Mouse (Mus musculus) megakaryocyte, embryonic 14.5 days (primary cell): Measurements from ENCODE around the gene Hacl1. TPM values are rescaled to one million over a fixed set of nuclear protein-coding genes. Genes with fewer than 3 reads are reported as not detected.
A peak's percentile ranks its signal among the peaks of the same experiment; 100 is the strongest.

Source experiments
- H3K27me3 ChIP-seq: replicated peaks from 2 replicates; pipeline ENCODE3; 2012; ENCODE audit warnings: inconsistent platforms
- H3K36me3 ChIP-seq: replicated peaks from 2 replicates; pipeline ENCODE3; 2012; ENCODE audit warnings: low read length, inconsistent platforms, mixed read lengths
- H3K4me1 ChIP-seq: 2 replicates; pipeline ENCODE4 v1.6.1; 2012; ENCODE audit warnings: inconsistent platforms
- H3K4me3 ChIP-seq: replicated peaks from 2 replicates; pipeline ENCODE3; 2012; ENCODE audit warnings: moderate library complexity, mild to moderate bottlenecking, inconsistent platforms
- H3K9me3 ChIP-seq: 2 replicates; pipeline ENCODE4 v1.6.1; 2012; ENCODE audit warnings: inconsistent platforms
- FLI1 ChIP-seq: IDR thresholded peaks from 2 replicates; pipeline ENCODE4 v1.6.1; 2012; ENCODE audit warnings: low read length, inconsistent platforms, mixed read lengths
- GATA1 ChIP-seq: IDR thresholded peaks from 3 replicates; pipeline ENCODE4 v1.6.1; 2012; ENCODE audit warnings: mixed read lengths, low read length, inconsistent platforms, borderline replicate concordance
- polyA plus RNA-seq: library from polyadenylated mRNA; stranded (reverse); fragments of >175 nt; gene quantifications from 2 replicates; pipeline ENCODE4 v1.2.3, GENCODE M21; 2012; ENCODE audit warnings: low replicate concordance; ENCODE audit not compliant: insufficient read depth

The Hacl1 gene
- polyA plus RNA-seq, 1 experiment = 2.9 TPM

- no peak for TF ChIP-seq GATA1
- no peak for TF ChIP-seq FLI1
- Histone ChIP-seq H3K4me1 (peaks cover 88% of the 10 kb centered on the region), H3K36me3 (peaks cover 42% of the 10 kb centered on the region), H3K9me3 (peaks cover 3% of the 10 kb centered on the region; the same call in 1 of the 2 replicates), H3K27me3 (no peaks in the 10 kb centered on the region), H3K4me3 (no peak overlapping the region)
These were observed 13.7 kb upstream of the Hacl1 start for GRCm38 (mm10) chr14:31654816-31655215.

DNA sequence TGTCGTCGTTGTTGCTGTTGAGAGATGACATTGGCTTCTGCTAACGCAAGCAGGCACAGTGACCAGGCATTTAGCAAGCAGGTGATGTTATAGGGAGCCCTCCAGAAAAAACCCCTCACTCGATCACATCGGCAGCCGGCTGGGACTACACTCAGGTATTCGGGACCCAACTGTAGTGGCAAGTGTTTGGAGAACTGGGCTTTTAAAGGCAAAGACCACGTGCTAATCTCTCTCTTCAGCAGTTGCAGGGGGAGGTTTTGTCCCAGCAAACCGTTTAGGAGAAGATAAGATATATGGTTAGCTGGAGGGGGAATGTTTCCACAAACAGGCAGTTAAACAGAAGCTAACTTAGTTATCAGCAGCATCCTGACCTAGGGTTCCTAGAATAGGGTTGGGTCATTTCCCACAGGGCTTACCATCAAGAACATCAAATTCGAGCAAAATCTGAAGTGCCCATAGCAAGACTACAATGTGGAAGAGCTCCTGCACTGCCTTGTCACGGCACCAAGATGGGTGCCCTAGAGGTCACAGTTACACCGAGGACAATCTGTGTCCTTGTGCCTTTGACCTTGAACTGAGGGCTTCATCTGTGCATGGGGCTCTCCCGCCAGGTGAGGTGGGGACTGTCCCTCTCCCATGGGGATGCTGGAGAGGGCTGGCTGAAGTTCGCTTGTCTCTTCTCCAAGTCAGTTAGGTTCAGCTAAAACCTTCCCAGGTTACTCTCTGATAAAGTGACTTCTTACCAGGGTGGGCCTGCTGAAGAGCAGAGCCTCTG is 12.2 kb upstream of the Hacl1 start:
- TF ChIP-seq FLI1 (no peak), GATA1 (no peak)
- peaks cover 3% of the 10 kb centered on the region; the same call in 1 of the 2 replicates for H3K9me3 ChIP-seq
- peak overlapping the region; percentile 67 for H3K4me3 ChIP-seq
- H3K4me1 ChIP-seq = peaks cover 87% of the 10 kb centered on the region
- peaks cover 39% of the 10 kb centered on the region for H3K36me3 ChIP-seq
- no peaks in the 10 kb centered on the region for H3K27me3 ChIP-seq

DNA sequence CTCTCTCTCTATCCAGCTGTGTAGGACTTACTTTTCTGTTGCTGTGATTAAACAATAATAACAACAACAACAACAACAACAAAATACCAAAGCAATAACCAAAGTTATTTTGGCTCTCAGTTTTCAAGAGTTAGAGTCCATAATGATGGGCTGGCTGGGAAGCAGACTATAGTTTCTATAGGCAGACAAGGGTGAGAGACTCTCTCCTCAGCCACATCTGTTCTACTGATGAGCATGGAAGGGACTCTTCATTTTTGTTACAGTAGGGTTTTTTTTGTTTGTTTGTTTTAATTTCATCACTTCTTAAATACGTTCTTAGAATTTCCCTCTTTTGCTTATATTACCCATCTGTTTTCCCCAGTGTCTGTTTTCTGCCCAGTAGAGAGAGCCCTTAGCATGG is 11.5 kb upstream of the Hacl1 start:
- peaks cover 85% of the 10 kb centered on the region for H3K4me1 ChIP-seq
- no peak for TF ChIP-seq FLI1
- no peak for TF ChIP-seq GATA1

GRCm38 (mm10) chr14:31652106-31652505 is 11.0 kb upstream of the Hacl1 start:
- TF ChIP-seq GATA1 (no peak), FLI1 (no peak)
- Histone ChIP-seq H3K36me3 (peaks cover 40% of the 10 kb centered on the region), H3K27me3 (no peaks in the 10 kb centered on the region), H3K4me3 (peak overlapping the region; percentile 7), H3K4me1 (peaks cover 79% of the 10 kb centered on the region), H3K9me3 (peaks cover 3% of the 10 kb centered on the region; the same call in 1 of the 2 replicates)

More for the DNA sequence above, 11.5 kb upstream of the Hacl1 start:
- no peaks in the 10 kb centered on the region for H3K27me3 ChIP-seq
- peaks cover 3% of the 10 kb centered on the region; the same call in 1 of the 2 replicates for H3K9me3 ChIP-seq
- H3K36me3 ChIP-seq = peaks cover 39% of the 10 kb centered on the region
- no peak overlapping the region for H3K4me3 ChIP-seq

GRCm38 (mm10) chr14:31651206-31651605 is 10.1 kb upstream of the Hacl1 start:
- H3K9me3 ChIP-seq = peaks cover 3% of the 10 kb centered on the region; the same call in 1 of the 2 replicates
- peaks cover 73% of the 10 kb centered on the region for H3K4me1 ChIP-seq
- H3K27me3 ChIP-seq = no peaks in the 10 kb centered on the region
- TF ChIP-seq FLI1 (no peak), GATA1 (no peak)
- H3K36me3 ChIP-seq = peaks cover 45% of the 10 kb centered on the region
- H3K4me3 ChIP-seq = peak overlapping the region; percentile 43

- peaks cover 75% of the 10 kb centered on the region for H3K4me1 ChIP-seq
- TF ChIP-seq FLI1 (no peak), GATA1 (no peak)
- H3K36me3 ChIP-seq = peaks cover 52% of the 10 kb centered on the region
- no peak overlapping the region for H3K4me3 ChIP-seq
- H3K27me3 ChIP-seq = no peaks in the 10 kb centered on the region
- peaks cover 3% of the 10 kb centered on the region; the same call in 1 of the 2 replicates for H3K9me3 ChIP-seq
These were observed 9.3 kb upstream of the Hacl1 start for GRCm38 (mm10) chr14:31650347-31650746.

GRCm38 (mm10) chr14:31647991-31648390 is 6.9 kb upstream of the Hacl1 start:
- peaks cover 3% of the 10 kb centered on the region; the same call in 1 of the 2 replicates for H3K9me3 ChIP-seq
- no peak for TF ChIP-seq GATA1
- no peak for TF ChIP-seq FLI1

GRCm38 (mm10) chr14:31645920-31646319 is 4.8 kb upstream of the Hacl1 start:
- Histone ChIP-seq H3K9me3 (peaks cover 3% of the 10 kb centered on the region; the same call in 1 of the 2 replicates), H3K27me3 (no peaks in the 10 kb centered on the region), H3K36me3 (peaks cover 27% of the 10 kb centered on the region), H3K4me1 (peaks cover 57% of the 10 kb centered on the region), H3K4me3 (no peak overlapping the region)
- TF ChIP-seq FLI1 (no peak), GATA1 (no peak)

More at GRCm38 (mm10) chr14:31647991-31648390, 6.9 kb upstream of the Hacl1 start:
- H3K27me3 ChIP-seq = no peaks in the 10 kb centered on the region
- H3K36me3 ChIP-seq = peaks cover 41% of the 10 kb centered on the region
- H3K4me1 ChIP-seq = peaks cover 64% of the 10 kb centered on the region
- H3K4me3 ChIP-seq = no peak overlapping the region

GRCm38 (mm10) chr14:31644931-31645547 is 4.0 kb upstream of the Hacl1 start:
- Histone ChIP-seq H3K4me1 (peaks cover 58% of the 10 kb centered on the region), H3K27me3 (no peaks in the 10 kb centered on the region), H3K36me3 (peaks cover 20% of the 10 kb centered on the region), H3K4me3 (no peak overlapping the region), H3K9me3 (no peaks in the 10 kb centered on the region)
- TF ChIP-seq GATA1 (no peak), FLI1 (no peak)

GRCm38 (mm10) chr14:31644183-31644830 is 3.2 kb upstream of the Hacl1 start:
- H3K4me1 ChIP-seq = peaks cover 57% of the 10 kb centered on the region
- TF ChIP-seq FLI1 = no peak
- no peak for TF ChIP-seq GATA1
- no peaks in the 10 kb centered on the region for H3K27me3 ChIP-seq
- H3K36me3 ChIP-seq = peaks cover 20% of the 10 kb centered on the region
- no peak overlapping the region for H3K4me3 ChIP-seq
- H3K9me3 ChIP-seq = no peaks in the 10 kb centered on the region
